Mouse (Mus musculus) brain, embryonic 14.5 days (tissue): ENCODE measurements at regions not wholly inside any gene's neighbourhood (a gene's known extent, or its start where the extent isn't known, plus 50 kb on each side); places are given as distances from the start of the nearest gene placed in this dataset.

Experiments
- CTCF ChIP-seq: fragments of 200-500 bp; IDR thresholded peaks from 2 replicates; pipeline ENCODE4 v1.5.1; 2012; ENCODE audit warnings: inconsistent platforms, mild to moderate bottlenecking, moderate library complexity, borderline replicate concordance; ENCODE audit not compliant: insufficient read depth, insufficient read length; ENCODE audit errors: extremely low read depth
- POLR2A ChIP-seq: fragments of 200-500 bp; IDR thresholded peaks from 2 replicates; pipeline ENCODE4 v1.6.1; 2012; ENCODE audit warnings: mild to moderate bottlenecking, inconsistent platforms, borderline replicate concordance; ENCODE audit not compliant: poor library complexity, insufficient read depth, insufficient read length, severe bottlenecking; ENCODE audit errors: extremely low read depth

DNA sequence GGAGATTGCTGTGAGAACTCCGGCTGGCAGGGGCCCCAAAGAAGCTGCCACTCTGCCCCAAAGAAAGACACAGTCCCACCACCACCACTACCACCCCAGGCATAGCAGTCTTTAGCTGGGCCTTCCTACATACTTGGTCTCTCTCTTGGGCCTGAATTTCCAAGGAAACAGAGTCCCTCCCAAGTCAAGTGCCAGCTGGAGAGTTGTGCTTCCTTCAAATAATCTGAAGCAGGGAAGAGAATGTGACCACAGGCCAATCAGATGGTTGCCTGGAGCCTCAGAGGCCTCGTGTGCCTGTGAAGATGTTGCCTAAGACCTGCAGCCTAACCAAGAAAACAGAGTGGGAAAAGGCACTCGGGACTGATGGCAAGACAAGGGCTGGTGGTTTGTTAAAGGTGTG lies 117.5 kb upstream of the Ctnnb1 start:
- TF ChIP-seq CTCF = no peak
- TF ChIP-seq POLR2A = no peak
